13 mouse cellular contexts compared by ENCODE assay signal in the genomic region with DNA sequence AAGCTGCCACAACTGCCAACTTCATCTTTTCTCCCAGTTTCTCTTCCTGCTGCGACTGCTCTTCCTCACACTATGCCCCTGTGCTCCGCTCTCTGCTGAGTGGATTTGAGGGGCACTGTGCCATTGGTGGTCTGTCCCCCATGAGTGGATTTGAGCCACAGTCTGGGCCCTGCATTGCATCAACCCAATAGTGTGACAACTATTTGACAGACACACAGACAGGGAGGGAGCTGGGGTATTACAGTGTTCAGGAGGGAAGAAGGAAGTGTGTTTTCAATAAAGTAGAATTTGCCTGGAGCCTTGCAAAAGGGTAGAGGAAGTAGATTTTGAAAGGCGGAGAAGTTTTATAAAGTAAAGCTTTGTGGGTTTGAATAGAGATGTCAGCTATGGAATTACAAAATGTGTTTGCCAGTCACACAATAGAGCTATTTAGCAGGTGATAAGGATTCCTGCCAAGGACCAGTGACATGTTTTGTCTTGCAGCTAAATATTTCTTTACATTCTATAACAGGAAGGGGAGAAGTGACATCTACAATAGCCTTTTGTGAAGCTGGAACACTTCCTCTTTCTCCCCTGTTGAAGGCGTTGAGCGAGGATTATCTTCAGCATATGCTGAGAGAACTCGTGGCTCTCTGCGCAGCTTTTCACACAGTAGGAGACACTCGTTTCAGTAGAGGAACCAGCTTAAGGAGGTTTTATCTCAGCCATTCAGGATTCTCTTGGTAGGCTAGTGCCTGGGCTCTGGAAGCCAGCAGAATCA. TPM values are rescaled to one million over a fixed set of nuclear protein-coding genes. Genes with fewer than 3 reads are reported as not detected.
DNase-seq lines count a peak whose midpoint lies in the region; ATAC-seq and TF ChIP-seq lines count a peak whose summit lies in the region.
"Had no signal": no experiment of that assay in that cellular context is flagged by ENCODE, and none has a peak within 500 bp of the region (broad histone marks: within the 10 kb centered on the region; RNA-seq: fewer than 3 reads in every experiment).

No protein-coding gene starts in this region.

- no peak for TF ChIP-seq CTCF in brain, embryonic 14.5 days (IDR thresholded peaks at IDR 0.05; ENCODE audit: borderline replicate concordance, extremely low read depth, insufficient read depth, insufficient read length)

- H3K9me3 ChIP-seq in limb, embryonic 15.5 days: no peaks in the 10 kb centered on the region
- H3K9me3 ChIP-seq in limb, embryonic 10.5 days (replicated peaks): no peaks in the 10 kb centered on the region

- TF ChIP-seq POLR2A in brain, embryonic 14.5 days (IDR thresholded peaks at IDR 0.05; ENCODE audit: borderline replicate concordance, extremely low read depth, insufficient read depth, insufficient read length, poor library complexity, severe bottlenecking): no peak

- no peak overlapping the region for H3K9ac ChIP-seq in limb, embryonic 15.5 days

- no peaks in the 10 kb centered on the region for H3K4me1 ChIP-seq in limb, embryonic 15.5 days
- no peaks in the 10 kb centered on the region for H3K4me1 ChIP-seq in limb, embryonic 10.5 days

- H3K4me3 ChIP-seq in limb, embryonic 15.5 days: no peak overlapping the region
- H3K4me3 ChIP-seq in limb, embryonic 10.5 days: no peak overlapping the region
- H3K4me3 ChIP-seq: erythroblast, embryonic 14.5 days; myocyte had no signal

- H3K4me2 ChIP-seq in limb, embryonic 15.5 days: no peak overlapping the region

- no peaks in the 10 kb centered on the region for H3K36me3 ChIP-seq in limb, embryonic 15.5 days
- H3K36me3 ChIP-seq in limb, embryonic 10.5 days: no peaks in the 10 kb centered on the region
- H3K36me3 ChIP-seq: G1E had no signal

- ATAC-seq in limb, embryonic 15.5 days (ENCODE audit: insufficient number of reproducible peaks, low FRiP score, low TSS enrichment, low read depth): no peak
- ATAC-seq in megakaryocyte-erythroid progenitor cell, adult 5-6 weeks (replicated peaks; ENCODE audit: low FRiP score, low TSS enrichment, poor library complexity, severe bottlenecking): peak; percentile 44; the same call in 1 of the 2 replicates

- DNase-seq in limb, embryonic 10.5 days (ENCODE audit: low spot score): no peak
- peak; percentile 32 for DNase-seq in brain, embryonic 14.5 days (ENCODE audit: low read depth)
- peak; percentile 30 for DNase-seq in fat pad, adult 2 months (ENCODE audit: extremely low read depth, low read depth, low spot score)
- DNase-seq in right cerebral cortex, postnatal 25 days: no peak
- no peak for DNase-seq in ovary, postnatal 14 days (ENCODE audit: low spot score)
- DNase-seq: cerebellum, adult 9-10 months; kidney, adult 11 months; thymus, postnatal 4 days had no signal

- 0 out of 2 replicates have a peak overlapping the region, but pooled peaks have one; percentile 33 for H3K27ac ChIP-seq in limb, embryonic 15.5 days
- no peak overlapping the region for H3K27ac ChIP-seq in limb, embryonic 10.5 days

- 70% methylated on average over 8 of the region's 8 CpGs for WGBS in limb, embryonic 15.5 days
- 81% methylated on average over 8 of the region's 8 CpGs for WGBS in limb, embryonic 10.5 days

- no peaks in the 10 kb centered on the region for H3K27me3 ChIP-seq in limb, embryonic 15.5 days
- no peaks in the 10 kb centered on the region for H3K27me3 ChIP-seq in limb, embryonic 10.5 days (ENCODE audit: low read depth, poor library complexity, severe bottlenecking)

RNA-seq across cellular contexts. Expression of gene Strap, which starts 38.3 kb away (rescaled TPM):
- 132 and 137 TPM in 2 replicates for polyA plus RNA-seq in limb, embryonic 15.5 days (2015; fragmentation: Nextera tagmentation; extraction: Ambion mirVana)
- polyA plus RNA-seq in limb, embryonic 10.5 days (2016; fragmentation: Nextera tagmentation; extraction: Ambion mirVana): 227 and 229 TPM in 2 replicates
- polyA plus RNA-seq in brain, embryonic 14.5 days (2012; rRNA removed): 68.0 and 75.4 TPM in 2 replicates
- total RNA-seq in megakaryocyte-erythroid progenitor cell, adult 5-6 weeks (2014; fragmentation: Nextera tagmentation): 134 and 156 TPM in 2 replicates
- 219 and 251 TPM in 2 replicates for total RNA-seq in megakaryocyte-erythroid progenitor cell, adult 5-6 weeks (2017)

RNA-seq across cellular contexts. Expression of gene Eps8, which starts 41.9 kb away (rescaled TPM):
- 27.0 and 30.8 TPM in 2 replicates for polyA plus RNA-seq in limb, embryonic 15.5 days (2015; fragmentation: Nextera tagmentation; extraction: Ambion mirVana)
- polyA plus RNA-seq in limb, embryonic 10.5 days (2016; fragmentation: Nextera tagmentation; extraction: Ambion mirVana): 4.8 and 7.0 TPM in 2 replicates
- polyA plus RNA-seq in brain, embryonic 14.5 days (2012; rRNA removed): 5.7 and 8.0 TPM in 2 replicates
- total RNA-seq in megakaryocyte-erythroid progenitor cell, adult 5-6 weeks (2014; fragmentation: Nextera tagmentation): 0.69 and 0.92 TPM in 2 replicates
- total RNA-seq in megakaryocyte-erythroid progenitor cell, adult 5-6 weeks (2017): 1.7 TPM in 1 of 2 replicates, not detected in the other
- polyA plus RNA-seq: G1E had no signal

RNA-seq across cellular contexts. Expression of gene Dera, which starts 57.7 kb away (rescaled TPM):
- 41.2 and 44.9 TPM in 2 replicates for polyA plus RNA-seq in limb, embryonic 15.5 days (2015; fragmentation: Nextera tagmentation; extraction: Ambion mirVana)
- polyA plus RNA-seq in limb, embryonic 10.5 days (2016; fragmentation: Nextera tagmentation; extraction: Ambion mirVana): 76.0 and 87.9 TPM in 2 replicates
- polyA plus RNA-seq in brain, embryonic 14.5 days (2012; rRNA removed): 6.0 and 6.4 TPM in 2 replicates
- total RNA-seq in megakaryocyte-erythroid progenitor cell, adult 5-6 weeks (2014; fragmentation: Nextera tagmentation): 54.3 and 55.8 TPM in 2 replicates
- 43.0 and 76.5 TPM in 2 replicates for total RNA-seq in megakaryocyte-erythroid progenitor cell, adult 5-6 weeks (2017)

Comparison
In these comparisons a context has a peak if more than half of its experiments do, and no peak if none do; other contexts are left out.
1. DNase-seq: peak in brain, embryonic 14.5 days (single experiment) and fat pad, adult 2 months (single experiment); none in limb, embryonic 10.5 days (single experiment), right cerebral cortex, postnatal 25 days (single experiment) and ovary, postnatal 14 days (single experiment).